Mouse (Mus musculus) natural killer cell, adult 2 months (primary cell): ENCODE measurements at regions not wholly inside any gene's neighbourhood (a gene's known extent, or its start where the extent isn't known, plus 50 kb on each side); places are given as distances from the start of the nearest gene placed in this dataset.
A peak's percentile ranks its signal among the peaks of the same experiment; 100 is the strongest.

Source experiments
- DNase-seq, 2 experiments: peaks; one replicate each; pipeline ENCODE4 v3.0.0; 2022; ENCODE audit warnings: low spot score in 2 of 2

GRCm38 (mm10) chr14:98937933-98938332 lies 56.2 kb downstream of the Rpl36a-ps1 start:
- no peak for DNase-seq

GRCm38 (mm10) chr14:98937373-98937772 lies 56.7 kb downstream of the Rpl36a-ps1 start:
- no peak for DNase-seq

DNA sequence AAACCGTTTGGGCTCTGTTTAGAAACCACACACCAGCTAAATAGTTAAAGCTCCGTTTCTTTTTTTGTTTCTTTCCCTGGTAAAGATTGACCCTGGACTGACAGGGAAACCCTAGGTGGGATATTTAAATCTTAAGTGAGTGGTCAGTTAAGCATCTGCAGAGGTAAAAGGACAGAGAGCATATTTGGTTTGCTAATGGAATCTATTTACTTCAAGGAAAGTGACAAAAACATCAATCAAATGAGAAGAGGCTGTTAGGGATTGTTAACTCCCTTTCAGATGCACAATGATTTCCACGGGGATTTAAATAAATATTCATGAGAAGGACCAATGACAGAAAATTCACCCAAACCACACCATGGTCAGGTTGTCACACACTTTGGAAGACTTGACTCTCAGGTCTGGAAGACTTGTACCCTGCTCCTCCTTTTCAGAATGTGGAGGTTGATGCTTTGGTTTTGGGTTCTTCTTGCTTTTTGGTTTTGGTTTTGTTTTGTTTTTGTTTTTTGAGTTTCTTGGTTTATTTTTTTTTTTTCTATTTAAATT lies 60.7 kb downstream of the Rpl36a-ps1 start:
- no peak for DNase-seq

DNA sequence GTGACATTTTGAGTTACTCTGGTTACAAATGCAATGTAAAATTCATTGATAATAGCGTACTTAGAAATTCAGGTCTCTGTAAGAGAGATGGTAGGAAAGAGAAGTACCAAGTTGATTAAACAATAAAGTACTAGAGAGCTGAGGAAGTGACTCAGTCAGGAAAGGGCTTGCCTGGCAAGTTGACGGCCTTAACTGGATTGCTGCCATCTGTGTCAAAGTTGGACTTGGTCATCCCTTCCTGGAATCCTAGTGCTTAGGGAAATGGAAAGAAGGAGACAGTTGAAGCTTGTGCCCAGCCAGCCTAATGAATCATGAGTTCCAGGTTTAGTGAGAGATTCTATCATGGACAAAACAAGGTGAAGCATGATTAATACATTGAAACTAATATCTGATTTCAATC lies 64.8 kb downstream of the Rpl36a-ps1 start:
- DNase-seq, result no peak

- DNase-seq, result no peak
These were observed 85.9 kb downstream of the Rpl36a-ps1 start for GRCm38 (mm10) chr14:98908234-98908633.

DNA sequence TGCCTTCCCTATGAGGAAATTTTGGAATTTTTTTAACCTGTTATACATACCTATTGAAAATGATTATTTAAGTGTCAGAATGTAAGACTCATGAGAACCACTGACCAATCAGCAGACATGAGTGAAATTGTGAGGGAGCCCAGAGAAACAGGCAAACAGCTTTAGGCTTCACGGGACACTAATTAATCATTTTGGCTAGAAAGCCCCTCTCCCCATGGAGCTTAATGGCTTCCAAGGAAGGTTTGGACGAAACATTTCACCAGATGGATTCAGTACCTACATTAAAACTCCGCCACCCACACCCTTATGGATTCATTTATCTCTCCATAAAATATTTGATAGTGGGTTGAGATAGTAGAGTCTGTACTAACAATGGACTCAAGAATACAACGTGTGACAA lies 95.2 kb downstream of the Rpl36a-ps1 start:
- no peak for DNase-seq

DNA sequence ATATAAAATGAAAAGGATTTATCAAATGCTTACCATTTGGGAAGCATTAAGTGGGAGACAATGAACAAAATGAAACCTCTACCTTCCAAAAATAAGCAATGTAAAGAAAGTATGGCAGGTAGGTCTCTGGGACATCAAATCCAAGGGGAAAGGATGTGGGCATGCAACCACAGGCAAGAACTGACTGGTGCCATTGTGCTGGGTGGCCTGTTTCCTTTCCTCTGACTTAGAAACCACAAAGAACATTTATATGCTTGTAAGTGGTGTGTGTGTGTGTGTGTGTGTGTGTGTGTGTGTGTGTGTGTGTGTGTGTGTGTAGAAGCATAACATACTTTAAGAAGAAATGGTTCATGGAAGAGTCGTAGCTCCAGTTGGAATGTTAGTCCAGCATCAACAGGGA lies 96.7 kb downstream of the Rpl36a-ps1 start:
- no peak for DNase-seq

DNA sequence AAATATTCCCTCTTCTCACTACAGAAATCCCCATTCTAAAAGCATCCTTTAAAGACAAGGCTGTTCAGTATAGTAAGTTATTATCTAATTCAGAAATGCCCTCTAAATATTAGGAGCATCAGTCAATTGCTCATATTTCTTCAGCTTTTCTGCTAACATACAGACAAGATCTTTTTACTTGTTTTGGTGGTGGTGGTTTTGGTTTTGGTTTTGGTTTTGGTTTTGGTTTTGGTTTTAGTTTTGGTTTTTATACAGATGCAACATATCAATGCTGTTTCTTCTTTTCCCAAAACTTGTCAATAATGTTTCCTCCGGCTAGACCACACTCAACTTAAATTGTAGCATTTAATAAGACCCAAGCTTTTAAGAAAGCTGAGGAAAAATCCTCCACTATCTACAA lies 98.2 kb downstream of the Rpl36a-ps1 start:
- DNase-seq, result no peak

- no peak for DNase-seq
These were observed 101.4 kb downstream of the Rpl36a-ps1 start for GRCm38 (mm10) chr14:98892670-98893069.

GRCm38 (mm10) chr14:98891252-98891947 lies 102.7 kb downstream of the Rpl36a-ps1 start:
- DNase-seq, result no peak

DNA sequence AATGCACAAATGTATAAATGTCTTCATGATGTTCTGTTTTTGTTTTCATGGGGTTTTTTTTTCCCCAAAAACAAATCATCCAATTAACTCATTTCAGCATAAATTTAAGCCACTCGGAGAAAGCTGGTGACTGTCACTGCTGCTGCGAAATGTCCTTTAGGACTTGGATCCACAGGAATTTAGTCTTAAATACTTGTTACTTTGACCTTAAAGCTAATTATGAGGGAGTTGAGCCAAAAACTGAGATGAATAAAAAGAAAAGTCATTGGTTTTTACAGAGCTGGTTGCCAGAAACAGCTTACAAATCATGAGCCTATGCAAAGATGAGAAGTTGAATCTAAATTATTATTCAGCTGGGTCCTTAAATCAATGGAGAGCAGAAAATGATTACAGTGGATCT lies 106.5 kb downstream of the Rpl36a-ps1 start:
- DNase-seq, result no peak

DNA sequence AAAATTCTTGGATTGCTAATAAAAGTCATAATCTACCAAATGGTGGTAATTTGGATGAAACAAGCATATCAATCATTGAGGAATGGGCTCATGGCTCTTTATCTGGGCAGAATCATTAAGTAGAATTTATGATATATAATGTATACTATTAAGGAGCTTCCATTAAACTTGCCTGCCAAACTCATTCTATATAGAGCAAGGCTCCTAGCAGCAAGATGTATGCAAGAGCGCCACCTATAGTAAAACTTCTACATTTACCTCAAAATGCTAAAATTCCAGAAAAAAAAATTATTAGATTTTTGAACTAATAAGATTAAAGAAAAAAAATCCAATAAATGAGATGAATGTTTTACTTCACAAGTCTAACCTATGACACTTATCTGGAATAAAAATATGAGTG lies 107.1 kb downstream of the Rpl36a-ps1 start:
- no peak for DNase-seq

GRCm38 (mm10) chr14:98882586-98882985 lies 111.5 kb downstream of the Rpl36a-ps1 start:
- DNase-seq, result no peak

- no peak for DNase-seq
These were observed 116.2 kb downstream of the Rpl36a-ps1 start for GRCm38 (mm10) chr14:98877956-98878355.

DNA sequence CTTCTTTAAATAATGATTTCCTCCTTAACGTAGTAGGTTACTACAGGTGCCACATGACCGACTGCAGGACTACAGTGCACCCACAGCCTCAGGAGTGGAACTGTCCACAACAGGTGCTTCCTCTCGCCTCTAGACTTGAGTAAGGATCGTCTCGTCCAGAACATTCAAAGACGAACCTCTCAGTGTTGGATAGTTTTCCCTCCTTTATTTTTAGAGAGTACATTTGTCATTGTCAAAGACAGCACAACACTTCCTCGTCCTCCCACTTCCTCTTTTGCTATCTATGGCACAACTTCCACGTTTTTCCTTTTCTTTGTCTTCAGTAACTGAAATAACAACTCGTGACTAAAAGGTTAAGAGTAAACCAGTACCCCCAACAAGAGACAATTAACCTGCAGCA lies 120.7 kb downstream of the Rpl36a-ps1 start:
- no peak for DNase-seq

- DNase-seq, result peak in 1 of 2 experiments; percentile 0
These were observed 124.2 kb downstream of the Rpl36a-ps1 start for GRCm38 (mm10) chr14:98869888-98870287.

DNA sequence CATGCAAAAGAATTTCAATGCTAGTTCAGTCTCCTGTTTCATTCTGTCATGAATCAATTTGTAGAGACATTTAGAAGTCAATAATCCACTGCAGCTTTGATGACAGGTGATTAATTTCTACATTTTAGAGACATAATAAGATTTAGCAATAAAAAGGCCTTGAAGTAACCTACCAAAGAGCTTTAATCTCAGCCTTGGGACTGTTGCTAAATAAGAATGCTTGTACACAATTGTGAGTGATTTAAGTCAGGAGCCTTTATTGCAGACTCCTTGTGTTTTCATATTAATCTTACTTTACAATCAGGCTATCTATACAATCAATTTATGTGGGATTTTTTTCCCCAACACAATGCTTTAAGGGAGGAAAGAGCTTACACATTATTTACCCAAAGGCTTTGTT lies 127.2 kb downstream of the Rpl36a-ps1 start:
- no peak for DNase-seq

DNA sequence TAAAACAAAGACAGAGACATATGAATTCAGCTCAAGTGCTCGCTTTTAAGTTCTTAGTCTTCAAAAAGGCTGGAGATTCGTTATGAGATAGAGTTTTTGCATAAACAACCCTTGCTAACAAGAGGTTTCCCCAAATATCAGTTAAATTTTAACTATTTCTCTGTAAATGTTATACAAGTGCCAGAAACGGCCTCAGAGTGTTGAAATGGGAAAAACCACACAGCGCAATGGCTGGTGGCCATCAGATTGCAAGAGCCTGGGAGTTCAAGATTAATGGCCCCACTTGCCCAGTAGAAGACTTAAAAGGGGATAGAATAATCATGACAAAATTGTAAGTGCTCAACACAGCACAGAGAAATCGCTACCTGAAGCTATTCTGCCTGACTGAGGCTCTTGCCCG lies 130.1 kb downstream of the Rpl36a-ps1 start:
- no peak for DNase-seq

GRCm38 (mm10) chr14:98863598-98863997 lies 130.5 kb downstream of the Rpl36a-ps1 start:
- DNase-seq, result no peak

DNA sequence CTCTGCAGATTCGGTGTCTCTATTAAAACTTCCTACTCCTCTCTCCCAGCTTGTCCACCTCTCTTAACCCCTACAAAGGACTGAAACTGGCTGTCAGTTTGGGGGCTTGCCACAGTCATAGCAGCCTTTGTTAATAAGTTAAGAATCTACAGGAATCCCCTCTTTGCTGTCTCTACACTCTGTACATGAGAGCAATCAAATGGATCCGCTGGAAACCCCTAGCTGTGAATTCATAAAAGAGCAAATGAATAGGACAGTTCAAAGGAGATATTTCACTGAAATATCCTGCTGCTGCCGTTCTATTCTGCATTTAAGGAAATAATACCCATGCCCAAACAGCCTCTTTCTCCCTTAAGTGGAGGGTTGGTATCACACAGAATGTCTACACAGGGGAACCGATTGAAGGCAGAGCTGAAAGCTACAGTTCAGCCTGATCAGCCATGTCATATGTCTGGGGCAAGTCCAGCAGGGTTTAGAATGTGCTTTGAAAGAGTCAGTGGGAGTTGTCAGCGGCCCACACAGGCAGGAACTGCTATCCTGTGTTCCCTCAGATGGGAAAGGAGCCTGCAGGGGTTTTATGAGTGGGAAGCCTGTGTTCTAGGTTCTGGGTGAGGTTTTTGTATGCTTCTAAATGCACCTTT lies 131.9 kb downstream of the Rpl36a-ps1 start:
- DNase-seq, result no peak

GRCm38 (mm10) chr14:98858801-98859200 lies 135.3 kb downstream of the Rpl36a-ps1 start:
- DNase-seq, result no peak

GRCm38 (mm10) chr14:98848500-98848899 lies 145.6 kb downstream of the Rpl36a-ps1 start:
- DNase-seq, result no peak

GRCm38 (mm10) chr14:98844221-98844620 lies 149.9 kb downstream of the Rpl36a-ps1 start:
- DNase-seq, result no peak
